Mouse (Mus musculus): ENCODE data around the gene Krt33a.

Krt33a gene

DNA sequence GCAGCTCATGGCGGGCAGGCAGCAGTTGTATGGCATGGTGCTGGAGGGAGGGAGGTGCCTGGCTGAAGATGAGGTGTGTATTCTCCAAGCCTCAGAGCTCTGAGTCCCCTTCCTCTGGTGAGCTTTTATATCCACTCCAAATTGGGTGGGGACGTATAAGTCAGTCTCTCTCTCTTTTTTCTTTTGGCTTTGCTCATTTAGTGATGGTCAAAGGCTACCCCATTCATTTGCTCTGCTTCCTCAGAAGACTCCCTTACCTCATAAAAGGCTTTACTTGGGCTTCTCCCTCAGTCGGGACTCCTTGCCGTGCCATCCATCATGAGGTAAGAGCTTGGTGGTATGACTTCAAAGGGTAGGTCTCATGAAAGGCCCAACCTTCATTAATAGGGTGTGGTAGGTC lies at the start of gene Krt33a:
Krt33a (minus strand) TSS at position 101 of the 400 bp plus-strand sequence.
- DNase-seq (ENCODE audit: low read depth, low spot score), result no peak

DNA sequence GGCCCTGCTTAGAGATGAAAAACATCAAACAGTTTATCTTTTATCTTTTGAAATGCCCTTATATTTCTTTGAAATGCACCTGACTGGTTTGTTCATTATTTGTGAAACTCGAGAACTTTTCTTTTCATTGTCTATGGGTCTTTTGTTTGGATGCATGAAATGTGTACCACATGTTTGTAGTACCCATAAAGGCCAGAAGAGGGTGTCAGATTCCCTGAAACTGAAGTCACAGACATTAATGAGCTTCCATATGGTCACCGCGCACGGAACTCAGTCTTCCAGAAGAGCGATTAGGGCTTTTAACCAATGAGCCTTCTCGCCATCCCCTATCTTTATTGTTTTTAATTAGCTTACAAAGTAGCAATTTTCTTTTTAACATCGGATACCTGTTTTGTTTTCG lies 42.9 kb upstream of the Krt33a start:
- DNase-seq (ENCODE audit: low read depth, low spot score), result peak; percentile 14

DNA sequence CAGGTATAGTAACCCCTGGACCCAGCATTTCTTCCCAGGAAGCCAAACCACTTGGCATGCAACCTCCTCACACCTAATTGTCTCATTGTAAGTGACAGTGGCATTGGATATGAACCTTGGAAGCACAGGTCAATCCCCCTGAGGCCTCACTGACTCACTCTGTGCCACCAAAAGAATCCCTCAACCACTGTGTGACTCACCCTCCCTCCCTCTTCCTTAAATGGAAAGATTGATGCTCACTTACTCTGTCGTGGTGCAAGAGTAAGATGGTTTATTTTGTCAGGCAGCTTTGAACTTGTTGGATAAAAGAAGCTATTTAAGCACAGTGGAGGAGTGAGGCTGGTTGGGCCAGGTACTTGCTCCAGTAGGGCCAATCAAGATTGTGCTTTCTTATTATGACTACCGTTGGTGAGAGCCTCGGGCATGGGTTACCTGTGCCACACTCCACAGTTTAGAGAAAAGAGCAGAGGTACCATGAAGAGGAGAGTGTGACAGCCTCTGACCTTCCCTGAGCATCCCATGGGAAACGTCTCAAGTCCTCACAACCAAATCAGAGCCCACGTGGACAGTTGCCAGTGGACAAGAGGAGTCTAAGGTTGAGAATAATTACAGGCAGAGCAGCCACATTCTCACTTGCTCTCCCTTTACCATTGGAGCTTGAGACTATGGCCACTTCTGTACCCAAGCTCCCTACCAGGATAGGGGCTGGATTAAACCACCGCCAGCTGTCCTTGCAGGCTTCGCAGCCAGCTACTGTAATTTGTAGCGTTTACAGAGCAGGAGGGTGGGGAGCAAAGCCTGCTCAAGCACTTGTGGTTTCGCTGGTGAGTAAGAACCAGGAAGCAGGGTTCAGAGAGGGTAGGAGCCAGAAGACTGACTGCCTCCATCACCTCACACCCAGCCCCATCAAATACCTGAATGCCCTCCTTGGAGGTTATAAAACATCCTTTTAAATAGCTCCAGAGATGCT lies 40.0 kb upstream of the Krt33a start:
- DNase-seq (ENCODE audit: low read depth, low spot score), result no peak

DNA sequence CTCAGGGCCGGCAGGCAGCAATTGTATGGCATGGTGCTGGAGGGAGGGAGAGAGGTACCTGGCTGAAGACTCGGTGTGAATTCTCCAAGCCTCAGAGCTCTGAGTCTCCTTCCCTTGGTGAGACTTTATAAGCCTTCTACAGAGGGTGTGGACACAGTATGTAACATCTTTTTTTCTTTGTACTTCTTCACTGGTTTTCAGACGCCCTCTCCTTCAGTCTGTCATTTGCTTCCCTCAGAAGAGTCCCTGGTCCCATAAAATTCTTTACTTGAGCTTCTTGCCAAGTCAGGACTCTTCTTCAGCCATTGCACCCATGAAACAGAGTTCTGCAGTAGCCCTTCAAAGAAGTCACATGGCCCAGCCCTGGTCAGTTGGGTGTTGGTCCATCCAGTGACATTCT lies 34.4 kb upstream of the Krt33a start, which contains the start of gene Krt31:
Krt31 (minus strand) TSS at position 101 of the 400 bp plus-strand sequence.
- DNase-seq (ENCODE audit: low read depth, low spot score), result no peak

DNA sequence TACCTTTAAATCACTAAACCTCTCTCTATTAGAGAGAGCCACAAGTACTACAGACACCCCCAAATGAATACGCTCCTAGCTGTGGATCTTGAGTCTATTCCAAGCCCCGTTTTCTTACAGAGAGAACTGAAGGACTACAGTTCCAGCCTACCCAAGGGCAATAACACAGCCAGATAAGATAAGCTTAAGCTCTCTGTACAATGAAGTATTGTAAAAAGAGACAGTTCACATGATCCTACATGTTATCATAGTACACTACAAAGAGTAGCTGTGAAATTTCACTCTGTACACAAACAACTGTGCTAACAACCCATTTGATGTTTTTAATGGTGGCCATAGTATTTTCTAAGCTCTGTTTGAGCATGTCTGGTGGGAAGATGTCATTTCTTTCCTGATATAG lies 31.2 kb upstream of the Krt33a start:
- DNase-seq (ENCODE audit: low read depth, low spot score), result no peak

DNA sequence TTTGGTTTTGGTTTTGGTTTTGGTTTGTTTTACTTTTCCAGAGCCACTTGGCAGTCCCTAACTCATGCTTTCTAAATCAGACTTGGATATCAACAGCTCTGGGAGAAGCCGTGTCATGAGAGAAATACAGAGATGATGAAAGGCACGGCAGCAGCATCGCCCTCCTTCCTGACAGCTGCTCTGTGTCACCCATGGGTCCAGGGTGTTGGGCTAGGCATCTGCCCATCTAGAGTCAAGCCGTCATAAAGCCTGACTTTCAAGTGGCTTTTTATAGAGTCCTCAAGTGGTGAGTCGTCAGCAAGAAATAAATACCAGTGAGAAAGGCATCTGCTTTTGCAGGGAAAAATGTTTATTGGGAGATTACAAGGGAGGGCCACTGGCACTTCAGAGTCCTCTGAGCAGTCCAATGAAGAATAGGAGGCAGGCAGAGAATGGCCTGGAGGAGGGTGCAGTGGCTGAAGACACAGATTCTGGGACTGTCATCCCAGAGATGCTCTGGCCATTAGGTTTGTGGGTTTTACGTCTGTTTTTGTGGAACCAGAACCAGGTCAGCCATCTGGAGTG lies 30.4 kb upstream of the Krt33a start:
- no peak for DNase-seq (ENCODE audit: low read depth, low spot score)

DNA sequence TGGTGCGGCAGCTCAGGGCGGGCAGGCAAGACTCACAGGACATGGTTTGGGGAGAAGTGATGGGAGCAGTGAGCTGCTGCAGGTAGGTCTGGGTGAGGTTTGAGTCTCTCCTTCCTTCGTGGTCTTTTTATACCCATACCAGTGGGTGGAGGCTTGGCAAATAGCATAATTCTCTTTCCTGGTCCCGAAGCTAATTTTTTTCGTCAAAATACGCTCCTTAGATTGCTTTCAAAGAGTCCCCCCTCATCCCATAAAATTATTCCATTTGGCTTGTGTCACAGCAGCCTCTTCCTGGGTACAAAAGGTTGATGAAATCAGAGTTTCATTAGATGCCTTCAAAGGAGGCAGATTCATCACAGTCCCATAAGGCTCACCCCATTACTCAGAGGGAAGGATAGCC lies 25.4 kb upstream of the Krt33a start, which contains the start of gene Krt34:
Krt34 (minus strand) TSS at position 101 of the 400 bp plus-strand sequence.
- DNase-seq (ENCODE audit: low read depth, low spot score), result no peak

DNA sequence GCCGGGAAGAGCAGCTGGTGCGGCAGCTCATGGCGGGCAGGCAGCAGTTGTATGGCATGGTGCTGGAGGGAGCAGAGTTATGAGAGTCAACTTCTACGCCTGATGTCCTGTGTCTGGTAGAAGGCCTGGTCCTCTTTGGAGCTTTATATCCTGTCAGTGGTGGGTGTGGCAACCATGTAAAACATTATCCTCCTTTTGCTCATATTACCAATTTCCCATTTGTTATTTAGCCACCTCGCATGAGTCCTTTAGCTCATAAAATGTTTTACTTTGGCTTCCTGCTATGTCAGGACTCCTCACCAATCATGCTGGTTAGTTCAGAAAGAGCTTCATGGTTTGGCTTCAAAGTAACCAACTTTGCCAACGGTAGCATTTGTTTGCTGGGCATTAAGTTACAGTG lies 13.8 kb upstream of the Krt33a start, which contains the start of gene Krt33b:
Krt33b (minus strand) TSS at position 101 of the 400 bp plus-strand sequence.
- DNase-seq (ENCODE audit: low read depth, low spot score), result no peak

DNA sequence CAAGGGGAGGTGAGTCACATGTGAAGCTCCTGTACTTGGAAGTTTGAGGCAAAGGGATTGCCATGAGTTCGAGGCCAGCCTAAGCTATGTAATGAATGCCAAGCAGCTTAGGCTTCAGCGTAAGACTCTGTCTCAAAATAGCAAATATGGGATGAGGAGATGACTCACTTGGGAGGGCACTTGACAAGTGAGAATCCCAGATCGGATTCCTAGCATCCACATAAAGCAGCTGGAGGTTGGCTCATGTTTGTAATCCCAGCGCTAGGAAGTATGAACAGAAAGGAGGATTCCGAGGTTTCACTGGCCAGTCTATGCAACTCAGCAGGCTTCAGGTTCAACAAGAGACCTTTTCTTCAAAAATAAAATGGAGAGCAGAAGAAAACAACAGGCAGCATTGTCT lies 5.4 kb upstream of the Krt33a start:
- no peak for DNase-seq (ENCODE audit: low read depth, low spot score)

DNA sequence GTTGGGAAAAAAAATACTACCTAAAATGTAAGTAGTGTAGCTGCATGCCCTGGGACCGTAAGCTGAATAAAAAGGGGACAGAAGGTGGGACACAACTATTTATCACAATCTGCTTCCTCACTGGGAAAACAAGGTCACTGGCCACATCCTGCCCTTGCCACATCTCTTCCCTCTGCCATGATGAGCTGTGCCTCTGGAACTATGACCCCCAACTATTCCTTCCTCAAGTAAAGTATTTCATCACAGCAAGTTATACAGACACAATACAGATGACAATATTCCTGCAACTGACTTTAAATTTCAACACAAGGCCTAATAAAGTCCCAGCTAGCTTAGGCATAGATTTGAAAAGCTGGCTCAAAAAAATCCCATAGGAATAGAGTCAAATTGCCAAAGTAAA lies 3.5 kb upstream of the Krt33a start:
- no peak for DNase-seq (ENCODE audit: low read depth, low spot score)

DNA sequence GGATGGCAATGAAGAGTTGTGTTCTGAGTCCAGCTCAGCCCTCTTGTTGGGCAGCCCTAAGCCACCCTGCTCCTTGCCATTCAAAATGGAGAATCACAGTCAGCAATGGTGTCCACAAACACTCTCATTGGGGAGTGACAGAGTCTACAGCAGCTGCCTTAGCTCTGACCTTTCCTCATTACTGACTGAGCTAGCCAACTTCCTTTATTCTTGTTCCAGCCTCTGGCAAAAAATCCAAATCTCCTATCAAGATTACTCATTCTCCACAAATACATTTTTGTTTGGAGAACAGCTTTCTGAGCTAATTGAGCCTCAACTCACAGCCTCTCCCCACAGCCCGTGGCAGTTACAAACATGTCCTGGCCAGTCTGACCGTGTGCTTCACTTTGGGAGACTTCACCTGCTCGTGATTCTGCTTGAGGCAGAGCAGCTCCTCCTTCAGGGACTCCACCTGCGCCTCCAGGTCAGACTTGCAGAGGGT lies 2.3 kb downstream of the Krt33a start:
- DNase-seq (ENCODE audit: low read depth, low spot score), result no peak

DNA sequence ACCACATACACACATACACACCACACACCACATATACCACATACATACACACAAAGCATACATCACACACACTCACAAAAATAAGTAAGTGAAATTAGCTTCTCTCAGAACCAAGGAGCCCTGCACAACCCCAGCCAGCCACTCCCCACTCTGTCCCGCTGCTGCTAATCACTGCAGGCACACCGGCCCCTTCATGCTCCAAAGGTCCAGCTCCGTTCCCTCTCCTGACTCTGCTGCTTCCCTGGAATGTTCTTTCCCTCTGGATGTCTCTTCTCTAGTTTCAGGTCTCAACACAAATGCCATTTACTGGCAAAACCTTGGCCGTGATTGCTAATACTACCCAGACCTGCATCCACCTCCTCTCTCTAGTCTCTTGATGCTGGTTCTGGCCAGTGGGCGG lies 5.3 kb downstream of the Krt33a start:
- no peak for DNase-seq (ENCODE audit: low read depth, low spot score)

DNA sequence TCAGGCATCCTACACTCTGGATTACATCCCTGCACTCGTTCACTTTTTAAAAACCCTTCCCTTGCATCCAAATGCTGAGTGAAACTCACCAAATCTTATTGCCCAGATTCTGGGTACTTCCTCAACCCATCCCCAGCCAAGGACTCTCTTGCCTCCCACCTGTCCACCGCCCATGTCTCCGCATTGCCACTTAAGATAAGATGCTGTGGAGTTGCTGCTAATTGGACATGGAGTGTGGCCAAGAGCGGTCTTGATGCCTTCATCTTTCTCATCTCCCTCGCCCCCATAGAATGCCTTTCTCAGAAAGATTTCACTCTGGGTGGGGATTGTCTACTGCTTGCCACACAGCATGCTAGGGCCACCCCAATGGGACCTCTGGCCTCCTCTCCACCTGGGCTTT lies 7.7 kb downstream of the Krt33a start:
- no peak for DNase-seq (ENCODE audit: low read depth, low spot score)

DNA sequence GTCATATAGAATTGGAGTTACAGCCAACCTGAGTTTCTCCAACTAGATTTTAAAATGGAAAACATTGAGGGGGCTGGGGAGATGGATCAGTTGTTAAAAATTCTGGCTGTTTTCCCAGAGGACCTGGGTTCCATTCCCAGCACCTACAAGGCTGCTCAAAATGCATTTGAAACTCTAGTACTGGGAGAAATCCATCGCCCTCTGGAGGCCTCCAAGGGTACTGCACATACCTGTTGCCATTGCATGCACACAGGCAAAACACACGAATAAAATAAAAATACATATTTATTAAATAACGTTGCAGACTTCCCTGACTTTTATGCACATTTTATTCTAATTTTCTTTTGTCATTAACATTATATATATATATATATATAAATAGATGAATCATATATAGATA lies 9.4 kb downstream of the Krt33a start:
- no peak for DNase-seq (ENCODE audit: low read depth, low spot score)

DNA sequence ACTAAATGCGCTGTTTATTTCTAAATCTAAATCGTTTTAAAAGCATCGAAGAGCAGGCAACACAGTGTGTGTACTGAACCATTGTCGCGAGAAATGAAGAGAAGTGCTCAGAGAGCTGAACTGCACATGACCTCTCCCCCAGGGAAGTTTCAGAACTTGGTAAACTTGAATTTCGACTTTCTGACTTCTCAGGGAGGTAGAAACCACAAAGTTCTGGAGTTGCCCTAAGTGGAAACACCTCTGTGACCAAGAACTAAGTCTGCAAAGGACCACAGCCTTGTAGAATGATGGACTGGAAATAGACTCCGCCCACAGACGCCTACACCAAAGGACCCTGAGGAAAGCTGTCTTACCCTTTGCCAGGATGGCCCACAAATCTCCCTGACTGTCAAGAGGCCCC lies 10.1 kb downstream of the Krt33a start:
- DNase-seq (ENCODE audit: low read depth, low spot score), result no peak

DNA sequence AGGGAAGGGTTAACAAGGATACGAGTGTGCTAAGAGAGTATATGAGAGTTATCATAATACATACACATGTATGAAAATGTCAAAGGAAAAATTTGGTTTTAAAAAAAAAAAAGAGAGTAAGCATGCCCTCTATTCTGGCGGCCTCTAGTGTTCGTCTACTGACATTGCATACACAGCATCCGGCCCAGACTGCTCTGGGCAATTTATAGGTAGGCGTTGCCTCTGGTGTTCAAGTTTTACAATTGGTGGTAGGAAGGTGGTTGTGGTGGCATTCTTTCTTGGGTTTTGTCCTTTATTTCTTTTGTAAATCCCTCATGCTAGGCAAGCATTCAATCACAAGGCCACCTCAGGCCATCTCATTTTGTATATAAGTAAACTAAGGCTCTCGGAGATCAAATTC lies 11.2 kb downstream of the Krt33a start:
- peak; percentile 45 for DNase-seq (ENCODE audit: low read depth, low spot score)

DNA sequence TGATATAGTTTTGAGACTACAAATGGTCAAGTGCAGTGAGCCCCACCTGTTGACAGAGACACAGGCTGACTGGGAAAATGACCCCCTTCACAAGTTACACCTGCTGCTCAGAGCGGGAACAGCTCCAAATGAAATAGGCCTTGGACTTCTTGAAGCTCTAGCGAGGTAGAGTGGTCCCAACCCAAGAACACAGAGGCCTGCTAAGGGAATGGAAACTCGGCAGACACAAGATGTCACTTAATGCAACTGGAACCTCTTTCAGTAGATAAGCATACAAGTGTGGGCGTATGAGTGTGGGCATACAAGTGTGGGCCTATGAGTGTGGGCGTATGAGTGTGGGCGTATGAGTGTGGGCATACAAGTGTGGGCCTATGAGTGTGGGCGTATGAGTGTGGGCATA lies 16.9 kb downstream of the Krt33a start:
- no peak for DNase-seq (ENCODE audit: low read depth, low spot score)

DNA sequence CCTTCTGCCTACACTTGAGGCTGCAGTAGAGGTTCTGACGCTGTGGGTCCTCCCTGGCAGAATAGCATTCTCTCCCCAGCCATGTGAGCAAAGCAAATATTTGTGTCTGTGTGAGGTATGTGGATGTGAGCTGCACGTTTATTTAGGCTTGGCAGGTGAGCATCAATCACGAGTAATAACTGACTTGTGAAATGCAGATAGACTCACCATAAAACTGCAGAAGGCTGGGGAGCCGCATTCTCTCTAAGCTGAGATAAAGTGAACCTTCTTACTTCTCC lies 21.7 kb downstream of the Krt33a start:
- DNase-seq (ENCODE audit: low read depth, low spot score), result no peak

DNA sequence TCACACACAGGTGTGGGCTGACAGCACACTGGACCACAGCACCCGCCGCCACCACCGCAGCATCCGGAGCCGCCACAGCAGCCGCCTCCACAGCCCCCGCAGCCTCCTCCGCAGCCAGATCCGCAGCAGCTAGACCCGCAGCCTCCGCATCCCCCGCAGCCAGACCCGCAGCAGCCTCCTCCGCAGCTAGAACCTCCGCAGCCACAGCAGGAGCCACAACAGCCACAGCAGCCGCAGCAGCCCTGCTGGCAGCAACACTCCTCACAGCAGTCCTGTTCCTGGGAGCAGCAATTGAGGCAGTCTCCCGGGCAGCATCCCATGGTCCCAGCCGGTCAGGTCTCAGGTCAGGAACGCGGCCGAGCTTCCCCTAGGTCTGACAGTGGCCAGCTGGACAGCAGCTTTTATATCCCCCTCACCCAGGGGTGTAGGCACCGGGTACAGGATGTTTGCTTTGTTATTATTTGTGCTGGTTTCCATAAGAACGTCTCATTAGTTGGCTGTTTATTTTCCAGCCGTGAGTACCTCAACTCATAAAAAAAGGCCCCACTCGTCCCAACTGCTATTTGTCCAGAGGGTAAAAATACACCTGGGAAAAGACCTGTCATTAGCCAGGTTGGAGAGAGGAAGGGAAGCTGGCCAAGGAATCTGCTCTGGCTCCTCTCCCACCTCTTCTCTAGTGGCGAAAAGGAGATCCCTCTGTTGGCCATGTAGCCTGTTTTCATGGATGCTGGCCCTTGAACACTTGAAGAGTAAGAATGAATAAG lies 22.2 kb downstream of the Krt33a start, which contains the start of gene Krtap17-1:
Krtap17-1 (minus strand) TSS at position 375 of the 764 bp plus-strand sequence.
- DNase-seq (ENCODE audit: low read depth, low spot score), result peak; percentile 27

DNA sequence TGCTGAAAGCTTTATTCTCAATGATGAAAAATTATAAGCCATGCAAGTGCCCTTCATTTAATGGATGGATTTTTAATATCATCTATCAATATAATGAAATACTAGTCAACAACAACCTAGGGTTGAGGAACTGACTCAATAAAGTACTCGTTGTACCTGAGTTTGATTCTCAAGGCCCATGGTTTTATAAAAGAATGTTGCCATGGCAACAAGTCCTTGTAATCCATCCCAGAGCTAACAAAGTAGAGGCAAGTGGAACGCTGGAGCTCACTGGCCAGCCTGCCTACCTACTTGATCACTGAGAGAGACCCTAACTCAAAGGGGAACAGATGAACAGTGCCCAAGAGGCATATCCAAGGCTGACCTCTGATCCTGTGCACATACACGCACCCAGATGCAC lies 25.4 kb downstream of the Krt33a start:
- DNase-seq (ENCODE audit: low read depth, low spot score), result no peak

DNA sequence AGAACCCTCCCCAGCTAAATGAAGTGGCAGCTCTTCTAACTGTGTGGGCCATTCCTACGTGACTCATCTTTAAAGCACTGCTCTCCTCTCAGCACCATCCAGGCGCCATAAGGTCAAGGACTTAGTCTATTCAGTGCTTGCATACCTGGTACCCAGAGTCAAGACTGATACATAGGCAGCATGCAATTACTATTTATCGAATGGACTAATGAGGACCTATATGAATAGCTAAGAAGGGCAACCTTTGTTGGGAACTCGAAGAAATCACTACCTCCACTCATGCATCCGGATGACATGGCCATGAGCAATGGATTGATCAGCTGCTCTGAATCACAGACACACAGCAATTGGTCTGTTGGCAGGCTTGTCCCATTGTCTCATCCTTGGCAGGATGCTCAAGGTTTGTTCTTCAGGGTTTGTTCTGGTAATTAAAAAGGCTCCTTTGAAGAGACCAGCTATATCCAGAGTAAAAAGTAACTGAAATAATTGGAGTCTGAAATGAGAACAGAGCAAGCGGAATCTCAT lies 26.1 kb downstream of the Krt33a start:
- DNase-seq (ENCODE audit: low read depth, low spot score), result no peak

DNA sequence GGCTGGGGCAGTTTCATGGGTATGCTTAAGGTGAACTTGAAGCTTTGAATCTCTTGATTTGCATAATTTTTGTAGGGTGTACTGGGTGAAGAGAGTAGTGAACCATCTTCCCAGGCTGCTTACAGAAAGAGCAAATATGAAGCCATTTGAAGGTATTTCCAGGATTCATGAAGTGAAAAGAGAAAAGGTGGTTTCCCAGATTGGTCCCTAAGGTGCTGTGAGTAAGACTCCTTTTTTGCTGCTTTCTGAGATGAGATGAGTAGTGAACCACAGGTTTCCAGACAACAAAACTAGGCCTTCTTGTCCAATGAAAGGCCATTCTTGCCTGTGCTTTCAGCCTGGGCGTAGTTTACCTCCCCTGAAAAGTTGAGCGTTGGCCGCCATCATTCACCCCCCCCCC lies 27.5 kb downstream of the Krt33a start:
- DNase-seq (ENCODE audit: low read depth, low spot score), result no peak

All from forelimb bud, embryonic 11.5 days (tissue).